Mouse (Mus musculus) C2C12 (cell line): Measurements from ENCODE around the gene Prr30.

Source experiments
- CEBPB ChIP-seq: IDR thresholded peaks from one replicate; pipeline ENCODE4 v1.6.1; 2011; ENCODE audit warnings: low read depth, mild to moderate bottlenecking, control low read depth, moderate library complexity
- CTCF ChIP-seq: IDR thresholded peaks from one replicate; pipeline ENCODE4 v1.5.1; 2011; ENCODE audit not compliant: control insufficient read depth, insufficient read depth, insufficient read length
- MAX ChIP-seq: IDR thresholded peaks from one replicate; pipeline ENCODE4 v1.6.1; 2011; ENCODE audit warnings: mild to moderate bottlenecking, control low read depth
- USF1 ChIP-seq: IDR thresholded peaks from one replicate; pipeline ENCODE4 v1.6.1; 2011; ENCODE audit warnings: low read depth, mild to moderate bottlenecking, control low read depth, moderate library complexity

DNA sequence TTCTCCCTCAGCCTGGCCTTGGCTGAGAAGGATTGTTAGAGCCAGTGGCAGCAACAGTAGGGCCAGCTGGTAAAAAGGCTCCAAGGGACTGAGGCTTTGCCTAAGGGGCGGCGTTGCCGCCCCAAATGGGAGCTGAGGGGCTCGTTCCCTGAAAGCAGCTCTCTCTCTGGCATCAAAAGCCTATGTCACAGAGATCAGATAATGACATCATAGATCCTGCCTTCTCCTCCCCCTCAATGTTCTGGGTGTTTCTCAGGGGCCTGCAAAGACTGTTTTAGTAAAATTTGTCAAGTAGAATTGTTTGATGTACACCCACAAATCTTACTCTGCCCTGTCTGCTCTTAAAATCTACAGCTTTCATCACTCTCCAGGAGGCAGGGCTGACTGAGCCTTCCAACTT, at the start of gene Prr30:
- TF ChIP-seq CEBPB (no peak), CTCF (no peak), MAX (no peak), USF1 (no peak)
